Mouse (Mus musculus) intestine, embryonic 16.5 days (tissue): ENCODE results near the gene Hist1h1d. TPM values are rescaled to one million over a fixed set of nuclear protein-coding genes. Genes with fewer than 3 reads are reported as not detected.

ENCODE experiments used
- ATAC-seq: fragments of 200-750 bp; cut with Nextera tagmentation; 2 replicates; pipeline ENCODE4 v1.8.0; 2017; ENCODE audit warnings: moderate TSS enrichment, moderate library complexity
- H3K27ac ChIP-seq: fragments of 300-500 bp; sonication (generic); 2 replicates; pipeline ENCODE4 v1.5.1; 2014; ENCODE audit warnings: mild to moderate bottlenecking, low read length
- H3K27me3 ChIP-seq: fragments of 300-500 bp; sonication (generic); replicated peaks from 2 replicates; pipeline ENCODE4 v1.6.1; 2014; ENCODE audit warnings: low read length, control low read depth, mixed read lengths; ENCODE audit not compliant: control insufficient read depth, insufficient read depth
- H3K36me3 ChIP-seq: fragments of 300-500 bp; sonication (generic); 2 replicates; pipeline ENCODE4 v1.6.1; 2014; ENCODE audit warnings: low read length, control low read depth; ENCODE audit not compliant: control insufficient read depth, insufficient read depth
- H3K4me1 ChIP-seq: fragments of 300-500 bp; sonication (generic); 2 replicates; pipeline ENCODE4 v1.6.1; 2014; ENCODE audit warnings: low read length, control low read depth, mixed read lengths; ENCODE audit not compliant: control insufficient read depth, insufficient read depth
- H3K4me2 ChIP-seq: fragments of 300-500 bp; sonication (generic); 2 replicates; pipeline ENCODE4 v1.6.1; 2014; ENCODE audit warnings: low read depth, low read length, control low read depth
- H3K4me3 ChIP-seq: fragments of 300-500 bp; sonication (generic); 2 replicates; pipeline ENCODE4 v1.5.1; 2014; ENCODE audit warnings: mild to moderate bottlenecking, low read length
- H3K9ac ChIP-seq: fragments of 300-500 bp; sonication (generic); 2 replicates; pipeline ENCODE4 v1.6.1; 2014; ENCODE audit warnings: low read depth, low read length
- H3K9me3 ChIP-seq: fragments of 300-500 bp; sonication (generic); 2 replicates; pipeline ENCODE4 v1.6.1; 2016; ENCODE audit warnings: low read length, control low read depth; ENCODE audit not compliant: control insufficient read depth
- WGBS: fragments of 180-500 bp; shearing (Covaris S2); extraction: QIAGEN DNeasy Blood & Tissue Kit; methylation state at CpG from one replicate; pipeline ENCODE4 v1.1.7; 2014; 5-methylcytosine and 5-hydroxymethylcytosine counted together
- polyA plus RNA-seq: library from polyadenylated mRNA; unstranded; fragments of >200 nt; fragmentation: Nextera tagmentation; extraction: Ambion mirVana; gene quantifications from 2 replicates; pipeline ENCODE4 v1.2.1, GENCODE M21; 2015

Gene Hist1h1d
- polyA plus RNA-seq, 1 experiment from 2014 or later: 0.42 TPM

DNA sequence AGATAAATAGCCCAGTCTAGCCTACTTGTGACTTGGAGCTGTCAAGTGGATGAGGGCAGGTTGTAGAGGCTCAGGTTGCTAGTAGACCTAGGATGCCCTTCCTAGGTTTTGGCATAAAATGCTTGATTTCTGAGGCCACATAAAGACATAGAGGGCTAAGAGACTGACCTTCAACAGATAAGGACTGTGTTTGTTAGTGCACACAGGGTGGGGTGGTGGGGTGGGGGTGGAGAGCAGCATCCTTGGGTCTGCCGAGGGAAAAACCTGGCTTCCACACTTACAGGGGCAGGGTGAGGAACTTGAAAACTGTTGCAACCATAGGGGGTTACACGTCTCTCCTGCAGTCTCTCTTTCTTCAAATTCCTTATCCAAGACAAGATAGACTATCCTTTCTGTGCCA, 42.1 kb downstream of the Hist1h1d start:
- Histone ChIP-seq H3K36me3 (no peaks in the 10 kb centered on the region), H3K4me3 (no peak overlapping the region), H3K9ac (no peak overlapping the region), H3K27ac (peak overlapping the region; percentile 50), H3K9me3 (no peaks in the 10 kb centered on the region), H3K4me1 (peaks cover 5% of the 10 kb centered on the region; the same call in 1 of the 2 replicates), H3K27me3 (no peaks in the 10 kb centered on the region), H3K4me2 (peak overlapping the region; percentile 3; the same call in 1 of the 2 replicates)
- WGBS: 77% methylated on average over 2 of the region's 2 CpGs
- no peak for ATAC-seq

DNA sequence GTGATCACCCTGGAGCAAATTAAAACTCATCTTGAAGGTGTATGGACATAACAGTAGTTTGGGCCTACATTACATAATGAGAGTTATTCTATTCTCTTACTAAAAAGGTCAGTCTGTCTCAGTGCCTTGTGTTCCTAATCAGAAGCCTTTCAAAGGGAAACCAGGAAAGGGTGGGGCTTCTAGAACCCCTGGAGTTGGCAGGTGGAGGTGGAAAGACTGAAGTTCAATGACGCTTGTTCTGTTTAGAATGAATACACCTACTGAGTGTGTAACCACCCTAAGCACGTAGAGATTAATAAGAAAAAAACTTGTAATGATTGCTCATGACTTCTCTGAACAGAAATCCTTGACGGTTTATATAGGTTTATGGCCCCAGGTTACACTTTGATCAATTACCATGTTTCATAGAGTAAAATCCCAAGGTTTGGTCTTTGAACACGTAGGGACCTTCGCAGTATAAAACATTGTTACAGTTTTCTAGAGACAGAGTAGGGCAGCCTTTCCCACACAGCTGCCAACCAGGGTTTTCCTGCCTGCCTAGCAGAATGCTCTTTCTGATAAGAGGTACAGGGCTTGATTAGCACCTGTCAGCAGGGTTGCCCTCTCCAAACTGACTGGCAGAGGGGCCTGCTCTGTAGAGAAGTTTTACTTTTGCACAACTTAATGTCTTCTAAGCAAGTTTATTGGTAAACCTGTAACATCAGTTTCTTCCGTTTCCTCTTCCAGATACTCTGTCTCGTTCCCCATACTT, 42.7 kb downstream of the Hist1h1d start:
- Histone ChIP-seq H3K4me2 (0 out of 2 replicates have a peak overlapping the region, but pooled peaks have one; percentile 3), H3K4me1 (peaks cover 5% of the 10 kb centered on the region; the same call in 1 of the 2 replicates), H3K36me3 (no peaks in the 10 kb centered on the region), H3K9ac (0 out of 2 replicates have a peak overlapping the region, but pooled peaks have one; percentile 27), H3K27ac (peak overlapping the region; percentile 76), H3K27me3 (no peaks in the 10 kb centered on the region), H3K4me3 (no peak overlapping the region), H3K9me3 (no peaks in the 10 kb centered on the region)
- 70% methylated on average over 7 of the region's 7 CpGs for WGBS
- ATAC-seq: peak; percentile 89

DNA sequence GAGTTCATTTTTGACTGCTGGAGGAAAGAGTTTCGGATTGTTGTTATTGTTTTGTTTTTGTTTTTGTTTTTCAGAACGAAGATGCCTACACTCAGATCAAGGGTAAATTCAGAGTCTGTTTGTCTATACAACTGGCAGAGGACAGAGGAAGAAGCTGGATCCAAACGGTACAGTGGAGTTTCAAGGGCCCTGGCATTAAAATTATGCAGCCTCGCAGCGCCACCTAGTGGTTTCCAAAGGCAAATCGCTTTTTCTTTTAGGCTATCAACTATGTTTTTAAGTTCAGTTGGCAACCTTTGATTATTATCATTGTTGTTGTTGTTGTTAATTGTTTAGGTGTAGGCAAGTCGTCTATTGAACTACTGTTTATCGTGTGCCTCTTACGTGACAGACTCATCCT, 44.9 kb downstream of the Hist1h1d start:
- Histone ChIP-seq H3K4me1 (peaks cover 5% of the 10 kb centered on the region; the same call in 1 of the 2 replicates), H3K9me3 (no peaks in the 10 kb centered on the region), H3K27ac (no peak overlapping the region), H3K9ac (no peak overlapping the region), H3K4me2 (no peak overlapping the region), H3K27me3 (no peaks in the 10 kb centered on the region), H3K4me3 (no peak overlapping the region), H3K36me3 (no peaks in the 10 kb centered on the region)
- 7% methylated on average over 9 of the region's 9 CpGs for WGBS
- ATAC-seq: no peak

DNA sequence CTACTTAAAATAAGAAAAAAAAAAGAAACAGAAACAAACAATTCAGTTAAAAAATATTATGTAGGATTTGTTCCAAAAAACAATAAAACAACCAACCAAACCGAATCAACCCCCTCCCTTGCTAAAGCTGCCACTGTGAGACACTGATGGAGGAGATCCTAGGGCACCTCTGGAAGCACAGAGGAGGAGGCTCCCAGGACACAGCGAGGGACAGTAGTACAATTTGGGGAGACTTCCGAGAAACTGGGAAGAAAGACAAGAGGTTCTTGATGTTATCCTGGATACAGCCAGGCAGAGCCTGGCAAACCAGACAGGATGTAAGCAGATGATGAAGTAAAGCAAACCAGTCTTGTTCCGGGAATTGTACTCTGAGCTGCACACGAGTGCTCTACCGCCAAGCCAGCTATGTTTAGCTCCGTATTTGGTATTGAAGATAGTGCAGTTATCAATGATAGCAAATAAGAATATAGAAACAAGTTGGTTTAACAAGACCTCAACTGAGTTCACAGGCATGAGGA, 50.2 kb downstream of the Hist1h1d start:
- H3K27ac ChIP-seq: no peak overlapping the region
- no peak overlapping the region for H3K9ac ChIP-seq
- 71% methylated on average over 7 of the region's 7 CpGs for WGBS
- no peaks in the 10 kb centered on the region for H3K36me3 ChIP-seq
- no peaks in the 10 kb centered on the region for H3K27me3 ChIP-seq
- no peaks in the 10 kb centered on the region for H3K9me3 ChIP-seq
- ATAC-seq: no peak
- no peaks in the 10 kb centered on the region for H3K4me1 ChIP-seq
- H3K4me2 ChIP-seq: no peak overlapping the region
- no peak overlapping the region for H3K4me3 ChIP-seq

DNA sequence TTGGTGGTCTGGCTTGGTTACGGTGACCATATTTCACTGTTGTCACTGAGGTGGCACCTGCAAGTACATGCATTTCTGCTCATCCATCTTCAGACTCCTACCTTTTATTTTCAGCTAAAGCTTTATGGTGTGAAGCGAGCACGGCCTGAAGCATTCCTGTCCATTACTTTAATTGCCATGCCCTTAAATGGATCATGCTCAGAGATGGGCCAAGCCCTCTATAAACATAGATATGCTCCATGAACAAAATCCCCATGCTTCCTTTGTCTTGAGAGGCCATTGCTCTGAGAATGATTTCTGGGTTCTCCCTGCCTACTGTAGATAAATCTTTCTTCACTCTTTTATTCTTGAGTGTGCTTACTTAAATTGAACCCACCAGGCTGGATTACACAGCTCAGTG, 51.4 kb downstream of the Hist1h1d start:
- H3K9ac ChIP-seq: no peak overlapping the region
- no peak overlapping the region for H3K4me2 ChIP-seq
- no peak for ATAC-seq
- H3K27me3 ChIP-seq: no peaks in the 10 kb centered on the region
- no peak overlapping the region for H3K27ac ChIP-seq
- no peak overlapping the region for H3K4me3 ChIP-seq
- H3K9me3 ChIP-seq: no peaks in the 10 kb centered on the region
- no peaks in the 10 kb centered on the region for H3K4me1 ChIP-seq
- 84% methylated on average over 3 of the region's 3 CpGs for WGBS
- no peaks in the 10 kb centered on the region for H3K36me3 ChIP-seq

DNA sequence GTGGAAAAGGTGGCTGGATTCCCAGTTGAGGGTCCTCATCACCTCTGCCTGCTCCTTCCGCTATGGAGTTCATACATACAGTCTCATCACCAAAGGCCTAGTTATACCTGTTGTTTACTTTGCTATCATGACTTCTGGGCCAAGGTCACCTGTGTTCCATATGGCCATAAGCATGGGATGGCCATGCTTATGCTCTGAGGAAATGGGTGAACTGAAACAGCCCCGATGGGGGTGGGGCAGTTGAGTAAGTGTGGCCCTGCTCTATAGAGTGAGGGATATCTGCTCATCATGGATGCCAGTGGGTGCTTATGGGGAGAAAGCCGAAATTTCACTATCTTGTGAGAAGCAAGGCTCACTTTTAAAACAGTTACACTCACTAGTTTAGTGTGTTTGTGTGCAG, 52.0 kb downstream of the Hist1h1d start:
- Histone ChIP-seq H3K4me1 (no peaks in the 10 kb centered on the region), H3K4me3 (no peak overlapping the region), H3K27me3 (no peaks in the 10 kb centered on the region), H3K27ac (no peak overlapping the region), H3K9me3 (no peaks in the 10 kb centered on the region), H3K9ac (no peak overlapping the region), H3K4me2 (no peak overlapping the region), H3K36me3 (no peaks in the 10 kb centered on the region)
- 92% methylated on average over 3 of the region's 3 CpGs for WGBS
- no peak for ATAC-seq

DNA sequence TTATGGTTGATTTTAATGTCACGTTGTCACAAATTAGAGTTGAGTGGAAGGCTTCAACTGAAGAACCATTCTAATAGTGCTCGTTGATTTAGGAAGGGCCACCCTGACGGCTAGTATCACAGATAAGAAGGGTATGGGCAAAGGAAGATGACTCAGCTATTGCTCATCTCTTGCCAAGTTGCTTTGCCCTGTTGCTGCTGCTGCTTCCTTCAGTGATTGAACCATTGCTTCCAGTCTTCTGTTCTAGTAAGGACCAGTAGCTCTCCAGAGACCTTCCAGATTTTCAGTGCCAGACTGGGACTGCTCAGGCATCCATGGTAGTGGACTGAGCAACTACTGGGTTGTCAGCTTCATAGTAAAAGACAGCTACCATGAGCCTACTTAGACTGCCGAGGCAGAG, 56.1 kb downstream of the Hist1h1d start:
- no peak overlapping the region for H3K4me2 ChIP-seq
- no peak overlapping the region for H3K4me3 ChIP-seq
- no peak overlapping the region for H3K9ac ChIP-seq
- ATAC-seq: no peak
- WGBS: 83% methylated on average over 4 of the region's 4 CpGs
- H3K9me3 ChIP-seq: no peaks in the 10 kb centered on the region
- H3K36me3 ChIP-seq: no peaks in the 10 kb centered on the region
- H3K4me1 ChIP-seq: no peaks in the 10 kb centered on the region
- H3K27me3 ChIP-seq: no peaks in the 10 kb centered on the region
- no peak overlapping the region for H3K27ac ChIP-seq

DNA sequence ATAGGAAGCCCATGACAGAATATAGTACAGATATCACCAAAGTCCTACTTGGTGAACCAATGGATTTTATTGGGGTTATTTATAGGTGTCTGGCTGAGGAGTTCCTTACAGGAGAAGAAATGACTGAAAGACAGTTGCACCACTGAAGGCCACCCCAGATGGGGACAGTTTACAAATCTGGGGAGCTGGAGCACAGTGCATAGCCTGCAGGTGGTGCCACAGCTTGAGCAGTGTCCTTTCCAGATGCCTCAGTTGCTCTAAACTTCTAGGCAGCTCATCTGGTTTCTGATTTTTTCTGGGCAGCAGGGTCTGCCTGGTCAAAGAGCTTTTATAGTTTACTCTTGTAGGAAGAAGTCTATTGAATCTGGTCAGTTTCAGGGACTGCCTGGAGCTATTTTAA, 56.8 kb downstream of the Hist1h1d start:
- Histone ChIP-seq H3K27ac (no peak overlapping the region), H3K9ac (no peak overlapping the region), H3K4me3 (no peak overlapping the region), H3K4me2 (no peak overlapping the region), H3K27me3 (no peaks in the 10 kb centered on the region), H3K36me3 (no peaks in the 10 kb centered on the region), H3K9me3 (no peaks in the 10 kb centered on the region), H3K4me1 (no peaks in the 10 kb centered on the region)
- ATAC-seq: no peak
